Mouse (Mus musculus) midbrain, postnatal 0 days (tissue): ENCODE measurements at regions not wholly inside any gene's neighbourhood (a gene's known extent, or its start where the extent isn't known, plus 50 kb on each side); places are given as distances from the start of the nearest gene placed in this dataset.

Experiments
- ATAC-seq: fragments of 200-750 bp; cut with Nextera tagmentation; 2 replicates; pipeline ENCODE4 v1.8.0; 2017; ENCODE audit warnings: moderate number of reproducible peaks, mild to moderate bottlenecking, moderate TSS enrichment, moderate library complexity; ENCODE audit not compliant: low FRiP score
- DNase-seq: peaks from one replicate; pipeline ENCODE4 v3.0.0-alpha.2; 2015; ENCODE audit warnings: low spot score
- H3K27ac ChIP-seq: fragments of 300-500 bp; sonication (generic); 2 replicates; pipeline ENCODE4 v1.5.1; 2014; ENCODE audit warnings: low read depth, mild to moderate bottlenecking, low read length, mixed read lengths
- H3K27me3 ChIP-seq: fragments of 300-500 bp; sonication (generic); 2 replicates; pipeline ENCODE4 v1.6.1; 2014; ENCODE audit warnings: low read length, control low read depth, mixed read lengths; ENCODE audit not compliant: insufficient read depth
- H3K36me3 ChIP-seq: fragments of 300-500 bp; sonication (generic); 2 replicates; pipeline ENCODE4 v1.6.1; 2014; ENCODE audit warnings: low read length, control low read depth, mixed read lengths; ENCODE audit not compliant: insufficient read depth
- H3K4me1 ChIP-seq: fragments of 300-500 bp; sonication (generic); 2 replicates; pipeline ENCODE4 v1.6.1; 2014; ENCODE audit warnings: mild to moderate bottlenecking, control low read depth, antibody characterized with exemption, low read length, mixed read lengths; ENCODE audit not compliant: insufficient read depth
- H3K4me2 ChIP-seq: fragments of 300-500 bp; sonication (generic); 2 replicates; pipeline ENCODE4 v1.6.1; 2014; ENCODE audit warnings: low read depth, mild to moderate bottlenecking, low read length, mixed read lengths; ENCODE audit not compliant: poor library complexity, severe bottlenecking
- H3K4me3 ChIP-seq: fragments of 300-500 bp; sonication (generic); 2 replicates; pipeline ENCODE4 v1.5.1; 2014; ENCODE audit warnings: low read depth, mild to moderate bottlenecking, low read length, moderate library complexity
- H3K9ac ChIP-seq: fragments of 300-500 bp; sonication (generic); replicated peaks from 2 replicates; pipeline ENCODE4 v1.6.1; 2014; ENCODE audit warnings: mild to moderate bottlenecking, low read length, moderate library complexity, mixed read lengths; ENCODE audit not compliant: poor library complexity, severe bottlenecking
- H3K9me3 ChIP-seq: fragments of 300-500 bp; sonication (generic); 2 replicates; pipeline ENCODE4 v1.6.1; 2016; ENCODE audit warnings: low read length, control low read depth
- CTCF ChIP-seq: IDR thresholded peaks from 2 replicates; pipeline ENCODE4 v1.5.1; 2016; ENCODE audit warnings: antibody characterized with exemption, mild to moderate bottlenecking
- WGBS: fragments of 180-500 bp; shearing (Covaris S2); extraction: QIAGEN DNeasy Blood & Tissue Kit; methylation state at CpG from one replicate; pipeline ENCODE4 v1.1.7; 2014; 5-methylcytosine and 5-hydroxymethylcytosine counted together

- ATAC-seq (no peak; the same call in 1 of the 2 replicates), DNase-seq (peak; percentile 57)
- Histone ChIP-seq H3K4me1 (no peaks in the 10 kb centered on the region), H3K27ac (no peak overlapping the region), H3K4me3 (no peak overlapping the region), H3K9ac (no peak overlapping the region), H3K4me2 (no peak overlapping the region), H3K27me3 (no peaks in the 10 kb centered on the region), H3K36me3 (no peaks in the 10 kb centered on the region), H3K9me3 (no peaks in the 10 kb centered on the region)
- WGBS, result 60% methylated on average over 17 of the region's 17 CpGs
- TF ChIP-seq CTCF, result no peak
Measured at GRCm38 (mm10) chr6:51730564-51731351, 207.1 kb downstream of the Snx10 start.

GRCm38 (mm10) chr6:51732298-51732895, 208.7 kb downstream of the Snx10 start:
- no peak for ATAC-seq
- Histone ChIP-seq H3K27me3 (no peaks in the 10 kb centered on the region), H3K27ac (peak overlapping the region; percentile 38; the same call in 1 of the 2 replicates), H3K9ac (no peak overlapping the region; the same call in 1 of the 2 replicates), H3K4me2 (no peak overlapping the region), H3K36me3 (no peaks in the 10 kb centered on the region), H3K9me3 (no peaks in the 10 kb centered on the region), H3K4me3 (no peak overlapping the region), H3K4me1 (no peaks in the 10 kb centered on the region)
- DNase-seq, result peak; percentile 68
- no peak for TF ChIP-seq CTCF
- WGBS, result 75% methylated on average over 11 of the region's 11 CpGs

- no peak overlapping the region for H3K27ac ChIP-seq
- H3K4me1 ChIP-seq, result no peaks in the 10 kb centered on the region
- H3K4me2 ChIP-seq, result no peak overlapping the region
- no peak overlapping the region for H3K9ac ChIP-seq
- 88% methylated on average over 5 of the region's 5 CpGs for WGBS
- no peaks in the 10 kb centered on the region for H3K27me3 ChIP-seq
- H3K4me3 ChIP-seq, result no peak overlapping the region
- DNase-seq (no peak), ATAC-seq (no peak)
- TF ChIP-seq CTCF, result no peak
- H3K36me3 ChIP-seq, result no peaks in the 10 kb centered on the region
- H3K9me3 ChIP-seq, result no peaks in the 10 kb centered on the region
Measured at GRCm38 (mm10) chr6:51736051-51736450, 212.3 kb downstream of the Snx10 start.

- TF ChIP-seq CTCF, result no peak
- no peak overlapping the region for H3K9ac ChIP-seq
- no peaks in the 10 kb centered on the region for H3K27me3 ChIP-seq
- H3K4me1 ChIP-seq, result no peaks in the 10 kb centered on the region; the same call in 1 of the 2 replicates
- H3K9me3 ChIP-seq, result no peaks in the 10 kb centered on the region
- H3K4me3 ChIP-seq, result no peak overlapping the region
- peak; percentile 47 for DNase-seq
- H3K36me3 ChIP-seq, result no peaks in the 10 kb centered on the region
- 30% methylated on average over 15 of the region's 15 CpGs for WGBS
- no peak overlapping the region for H3K27ac ChIP-seq
- no peak for ATAC-seq
- peak overlapping the region; percentile 18; the same call in 1 of the 2 replicates for H3K4me2 ChIP-seq
Measured at GRCm38 (mm10) chr6:51743105-51743660, 219.5 kb downstream of the Snx10 start.

GRCm38 (mm10) chr6:51744607-51745006, 220.9 kb downstream of the Snx10 start:
- WGBS, result 85% methylated on average over 2 of the region's 2 CpGs
- no peak for DNase-seq

GRCm38 (mm10) chr6:51754239-51754681, 230.6 kb downstream of the Snx10 start:
- WGBS, result 40% methylated on average over 8 of the region's 8 CpGs
- Histone ChIP-seq H3K27me3 (no peaks in the 10 kb centered on the region), H3K4me3 (no peak overlapping the region), H3K4me1 (no peaks in the 10 kb centered on the region), H3K9me3 (no peaks in the 10 kb centered on the region), H3K36me3 (no peaks in the 10 kb centered on the region), H3K9ac (no peak overlapping the region), H3K4me2 (no peak overlapping the region), H3K27ac (peak overlapping the region; percentile 44; the same call in 1 of the 2 replicates)
- ATAC-seq (no peak), DNase-seq (peak; percentile 76)
- TF ChIP-seq CTCF, result no peak

More at GRCm38 (mm10) chr6:51744607-51745006, 220.9 kb downstream of the Snx10 start:
- Histone ChIP-seq H3K4me1 (no peaks in the 10 kb centered on the region; the same call in 1 of the 2 replicates), H3K36me3 (no peaks in the 10 kb centered on the region), H3K9me3 (no peaks in the 10 kb centered on the region), H3K4me3 (no peak overlapping the region), H3K27ac (no peak overlapping the region), H3K9ac (no peak overlapping the region), H3K27me3 (no peaks in the 10 kb centered on the region), H3K4me2 (no peak overlapping the region)
- no peak for ATAC-seq
- TF ChIP-seq CTCF, result no peak
